Mouse (Mus musculus) midbrain, postnatal 0 days (tissue): ENCODE results near the gene Aqp3. TPM values are rescaled to one million over a fixed set of nuclear protein-coding genes. Genes with fewer than 3 reads are reported as not detected.

Experiments
- ATAC-seq: fragments of 200-750 bp; cut with Nextera tagmentation; 2 replicates; pipeline ENCODE4 v1.8.0; 2017; ENCODE audit warnings: moderate number of reproducible peaks, mild to moderate bottlenecking, moderate TSS enrichment, moderate library complexity; ENCODE audit not compliant: low FRiP score
- DNase-seq: peaks from one replicate; pipeline ENCODE4 v3.0.0-alpha.2; 2015; ENCODE audit warnings: low spot score
- H3K27ac ChIP-seq: fragments of 300-500 bp; sonication (generic); 2 replicates; pipeline ENCODE4 v1.5.1; 2014; ENCODE audit warnings: low read depth, mild to moderate bottlenecking, low read length, mixed read lengths
- H3K27me3 ChIP-seq: fragments of 300-500 bp; sonication (generic); 2 replicates; pipeline ENCODE4 v1.6.1; 2014; ENCODE audit warnings: low read length, control low read depth, mixed read lengths; ENCODE audit not compliant: insufficient read depth
- H3K36me3 ChIP-seq: fragments of 300-500 bp; sonication (generic); 2 replicates; pipeline ENCODE4 v1.6.1; 2014; ENCODE audit warnings: low read length, control low read depth, mixed read lengths; ENCODE audit not compliant: insufficient read depth
- H3K4me1 ChIP-seq: fragments of 300-500 bp; sonication (generic); 2 replicates; pipeline ENCODE4 v1.6.1; 2014; ENCODE audit warnings: mild to moderate bottlenecking, control low read depth, antibody characterized with exemption, low read length, mixed read lengths; ENCODE audit not compliant: insufficient read depth
- H3K4me2 ChIP-seq: fragments of 300-500 bp; sonication (generic); 2 replicates; pipeline ENCODE4 v1.6.1; 2014; ENCODE audit warnings: low read depth, mild to moderate bottlenecking, low read length, mixed read lengths; ENCODE audit not compliant: poor library complexity, severe bottlenecking
- H3K4me3 ChIP-seq: fragments of 300-500 bp; sonication (generic); 2 replicates; pipeline ENCODE4 v1.5.1; 2014; ENCODE audit warnings: low read depth, mild to moderate bottlenecking, low read length, moderate library complexity
- H3K9ac ChIP-seq: fragments of 300-500 bp; sonication (generic); replicated peaks from 2 replicates; pipeline ENCODE4 v1.6.1; 2014; ENCODE audit warnings: mild to moderate bottlenecking, low read length, moderate library complexity, mixed read lengths; ENCODE audit not compliant: poor library complexity, severe bottlenecking
- H3K9me3 ChIP-seq: fragments of 300-500 bp; sonication (generic); 2 replicates; pipeline ENCODE4 v1.6.1; 2016; ENCODE audit warnings: low read length, control low read depth
- CTCF ChIP-seq: IDR thresholded peaks from 2 replicates; pipeline ENCODE4 v1.5.1; 2016; ENCODE audit warnings: antibody characterized with exemption, mild to moderate bottlenecking
- WGBS: fragments of 180-500 bp; shearing (Covaris S2); extraction: QIAGEN DNeasy Blood & Tissue Kit; methylation state at CpG from one replicate; pipeline ENCODE4 v1.1.7; 2014; 5-methylcytosine and 5-hydroxymethylcytosine counted together
- polyA plus RNA-seq: library from polyadenylated mRNA; unstranded; fragments of >200 nt; fragmentation: Nextera tagmentation; extraction: Ambion mirVana; gene quantifications from 2 replicates; pipeline ENCODE4 v1.2.1, GENCODE M21; 2015
- total RNA-seq: library from RNA; depleted of rRNA; stranded (reverse); fragments of >200 nt; gene quantifications from 2 replicates; pipeline ENCODE4 v1.2.3, GENCODE M21; 2014

Gene Aqp3
- total and polyA plus RNA-seq, 2 experiments from 2014 or later = 0.47 to 1.1 TPM

- ATAC-seq (no peak), DNase-seq (no peak)
- H3K4me1 ChIP-seq = peaks cover 4% of the 10 kb centered on the region; the same call in 1 of the 2 replicates
- H3K27me3 ChIP-seq = 0 out of 2 replicates have a peak, but pooled peaks cover 4% of the 10 kb centered on the region
- TF ChIP-seq CTCF = no peak
- 0 out of 2 replicates have a peak overlapping the region, but pooled peaks have one; percentile 66 for H3K9ac ChIP-seq
- H3K27ac ChIP-seq = no peak overlapping the region
- no peaks in the 10 kb centered on the region for H3K9me3 ChIP-seq
- 42% methylated on average over 13 of the region's 13 CpGs for WGBS
- peak overlapping the region; percentile 94; the same call in 1 of the 2 replicates for H3K4me2 ChIP-seq
- no peaks in the 10 kb centered on the region for H3K36me3 ChIP-seq
- H3K4me3 ChIP-seq = 0 out of 2 replicates have a peak overlapping the region, but pooled peaks have one; percentile 46
Observed at GRCm38 (mm10) chr4:41097381-41097780, 602 bp downstream of the Aqp3 start.

GRCm38 (mm10) chr4:41096794-41097193 lies 1.2 kb downstream of the Aqp3 start:
- no peaks in the 10 kb centered on the region for H3K36me3 ChIP-seq
- no peak overlapping the region for H3K27ac ChIP-seq
- no peak overlapping the region for H3K4me3 ChIP-seq
- H3K9ac ChIP-seq = no peak overlapping the region
- H3K4me2 ChIP-seq = no peak overlapping the region
- TF ChIP-seq CTCF = no peak
- WGBS = 80% methylated on average over 5 of the region's 5 CpGs
- ATAC-seq (no peak), DNase-seq (no peak)
- no peaks in the 10 kb centered on the region for H3K9me3 ChIP-seq
- peaks cover 4% of the 10 kb centered on the region; the same call in 1 of the 2 replicates for H3K4me1 ChIP-seq
- H3K27me3 ChIP-seq = 0 out of 2 replicates have a peak, but pooled peaks cover 4% of the 10 kb centered on the region

DNA sequence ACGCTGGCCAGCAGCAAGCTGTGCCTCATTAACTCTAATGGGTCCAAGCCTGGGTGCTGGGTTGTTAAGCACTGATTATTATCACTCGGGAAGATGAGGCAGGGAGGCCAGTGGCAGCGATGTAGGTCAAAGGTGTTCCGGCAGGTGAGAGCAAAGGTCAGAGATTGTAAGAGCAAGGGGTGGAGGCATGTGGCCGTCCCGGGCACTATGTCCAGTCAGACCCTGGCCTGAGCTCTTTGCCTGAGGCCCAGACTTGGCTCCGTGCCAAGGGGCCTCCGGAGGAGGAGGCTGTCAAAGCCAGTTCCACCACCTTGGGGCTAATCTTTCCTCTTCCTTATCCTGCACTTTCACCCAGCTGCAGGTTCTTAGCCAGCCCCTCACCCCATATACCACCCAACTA lies 1.8 kb downstream of the Aqp3 start:
- no peaks in the 10 kb centered on the region for H3K36me3 ChIP-seq
- no peak for TF ChIP-seq CTCF
- no peak overlapping the region for H3K9ac ChIP-seq
- 66% methylated on average over 8 of the region's 8 CpGs for WGBS
- 0 out of 2 replicates have a peak, but pooled peaks cover 4% of the 10 kb centered on the region for H3K27me3 ChIP-seq
- DNase-seq (no peak), ATAC-seq (no peak)
- H3K4me3 ChIP-seq = no peak overlapping the region
- H3K4me1 ChIP-seq = peaks cover 4% of the 10 kb centered on the region; the same call in 1 of the 2 replicates
- H3K4me2 ChIP-seq = no peak overlapping the region
- H3K27ac ChIP-seq = no peak overlapping the region
- H3K9me3 ChIP-seq = no peaks in the 10 kb centered on the region

DNA sequence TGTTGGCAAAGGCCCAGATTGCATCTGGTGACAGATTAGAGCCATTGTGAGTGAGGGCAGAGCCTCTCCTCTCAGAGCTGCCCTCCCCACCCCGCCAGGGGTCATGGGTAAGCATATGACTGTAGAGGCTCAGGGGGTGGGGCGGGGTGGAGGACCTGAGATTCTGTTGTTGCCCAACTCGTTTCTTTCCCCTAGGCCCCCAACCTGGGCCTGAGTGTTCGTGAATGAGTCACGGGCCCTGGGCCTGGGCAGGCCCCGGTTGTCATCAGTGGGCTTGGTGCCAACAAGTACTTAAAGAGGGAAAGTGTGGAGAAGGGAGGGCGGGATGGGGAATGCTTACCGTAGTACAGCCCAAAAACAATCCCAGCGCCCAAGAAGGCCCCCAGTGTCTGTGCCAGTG lies 3.6 kb downstream of the Aqp3 start:
- Histone ChIP-seq H3K36me3 (no peaks in the 10 kb centered on the region), H3K4me2 (no peak overlapping the region), H3K4me1 (peaks cover 4% of the 10 kb centered on the region; the same call in 1 of the 2 replicates), H3K9ac (no peak overlapping the region), H3K9me3 (no peaks in the 10 kb centered on the region), H3K4me3 (no peak overlapping the region), H3K27me3 (0 out of 2 replicates have a peak, but pooled peaks cover 4% of the 10 kb centered on the region), H3K27ac (no peak overlapping the region)
- TF ChIP-seq CTCF = no peak
- no peak for ATAC-seq
- 60% methylated on average over 9 of the region's 9 CpGs for WGBS
- DNase-seq = no peak

GRCm38 (mm10) chr4:41092958-41093357 lies 5.0 kb downstream of the Aqp3 start:
- Histone ChIP-seq H3K36me3 (no peaks in the 10 kb centered on the region), H3K4me3 (no peak overlapping the region), H3K4me2 (no peak overlapping the region), H3K9me3 (no peaks in the 10 kb centered on the region), H3K9ac (no peak overlapping the region), H3K4me1 (peaks cover 3% of the 10 kb centered on the region; the same call in 1 of the 2 replicates), H3K27ac (no peak overlapping the region), H3K27me3 (0 out of 2 replicates have a peak, but pooled peaks cover 4% of the 10 kb centered on the region)
- DNase-seq (no peak), ATAC-seq (no peak)
- no peak for TF ChIP-seq CTCF
- 85% methylated on average over 1 of the region's 1 CpGs for WGBS

GRCm38 (mm10) chr4:41091391-41091790 lies 6.6 kb downstream of the Aqp3 start:
- Histone ChIP-seq H3K9me3 (no peaks in the 10 kb centered on the region), H3K4me3 (no peak overlapping the region), H3K36me3 (no peaks in the 10 kb centered on the region), H3K9ac (no peak overlapping the region), H3K4me2 (no peak overlapping the region), H3K4me1 (no peaks in the 10 kb centered on the region), H3K27ac (no peak overlapping the region), H3K27me3 (no peaks in the 10 kb centered on the region)
- ATAC-seq = no peak
- WGBS = 59% methylated on average over 3 of the region's 3 CpGs
- no peak for TF ChIP-seq CTCF
- DNase-seq = no peak
